ENCODE assay signal across 8 mouse cellular contexts in genomic region chr14:121376566-121376965, GRCm38 (mm10). TPM values are rescaled to one million over a fixed set of nuclear protein-coding genes. Genes with fewer than 3 reads are reported as not detected.
A peak's percentile ranks its signal among the peaks of the same experiment; 100 is the strongest.
DNase-seq lines count a peak whose midpoint lies in the region; ATAC-seq and TF ChIP-seq lines count a peak whose summit lies in the region.
"Had no signal": no experiment of that assay in that cellular context is flagged by ENCODE, and none has a peak within 500 bp of the region (broad histone marks: within the 10 kb centered on the region; RNA-seq: fewer than 3 reads in every experiment).

No protein-coding gene starts in this region.

- 76% methylated on average over 6 of the region's 6 CpGs for WGBS in forebrain, embryonic 16.5 days
- WGBS in forebrain, postnatal 0 days, result 79% methylated on average over 6 of the region's 6 CpGs
- WGBS in liver, embryonic 11.5 days, result 45% methylated on average over 6 of the region's 6 CpGs
- WGBS in intestine, embryonic 14.5 days, result 53% methylated on average over 6 of the region's 6 CpGs
- 54% methylated on average over 6 of the region's 6 CpGs for WGBS in stomach, embryonic 14.5 days

- 0 out of 2 replicates have a peak overlapping the region, but pooled peaks have one; percentile 15 for H3K9ac ChIP-seq in forebrain, embryonic 16.5 days (replicated peaks; ENCODE audit: low read depth, low read length)
- no peak overlapping the region for H3K9ac ChIP-seq in forebrain, postnatal 0 days
- no peak overlapping the region; the same call in 1 of the 2 replicates for H3K9ac ChIP-seq in liver, embryonic 11.5 days (ENCODE audit: low read depth, low read length)
- H3K9ac ChIP-seq in intestine, embryonic 14.5 days (ENCODE audit: low read length), result no peak overlapping the region
- H3K9ac ChIP-seq in stomach, embryonic 14.5 days (replicated peaks; ENCODE audit: low read depth, low read length), result no peak overlapping the region

- no peak overlapping the region for H3K4me2 ChIP-seq in forebrain, embryonic 16.5 days (ENCODE audit: low read length)
- H3K4me2 ChIP-seq in forebrain, postnatal 0 days (ENCODE audit: low read depth), result no peak overlapping the region
- peak overlapping the region; percentile 71 for H3K4me2 ChIP-seq in liver, embryonic 11.5 days
- H3K4me2 ChIP-seq in intestine, embryonic 14.5 days (ENCODE audit: low read length), result peak overlapping the region; percentile 62; the same call in 1 of the 2 replicates
- H3K4me2 ChIP-seq in stomach, embryonic 14.5 days (replicated peaks; ENCODE audit: low read depth, low read length), result peak overlapping the region; percentile 12; the same call in 1 of the 2 replicates

- no peak overlapping the region for H3K27ac ChIP-seq in forebrain, embryonic 16.5 days (ENCODE audit: low read length)
- H3K27ac ChIP-seq in forebrain, postnatal 0 days (ENCODE audit: low read depth, low read length), result no peak overlapping the region
- no peak overlapping the region for H3K27ac ChIP-seq in liver, embryonic 11.5 days (ENCODE audit: low read depth, low read length)
- H3K27ac ChIP-seq in intestine, embryonic 14.5 days (ENCODE audit: low read depth), result no peak overlapping the region
- 0 out of 2 replicates have a peak overlapping the region, but pooled peaks have one; percentile 15 for H3K27ac ChIP-seq in stomach, embryonic 14.5 days (ENCODE audit: low read length)

- no peak for DNase-seq in forebrain, postnatal 0 days
- DNase-seq in liver, embryonic 11.5 days (ENCODE audit: low spot score), result no peak
- DNase-seq in liver, result no peak
- DNase-seq in intestine, embryonic 14.5 days (ENCODE audit: low spot score), result no peak
- DNase-seq in frontal cortex, postnatal 14 days (ENCODE audit: low spot score in 2 of 2), result no peak
- DNase-seq: kidney, postnatal 10 days had no signal

- peaks cover 20% of the 10 kb centered on the region for H3K4me1 ChIP-seq in forebrain, embryonic 16.5 days (replicated peaks; ENCODE audit: control insufficient read depth, insufficient read depth, low read length)
- H3K4me1 ChIP-seq in forebrain, postnatal 0 days (ENCODE audit: insufficient read depth), result 0 out of 2 replicates have a peak, but pooled peaks cover 12% of the 10 kb centered on the region
- peaks cover 54% of the 10 kb centered on the region for H3K4me1 ChIP-seq in liver, embryonic 11.5 days (replicated peaks; ENCODE audit: control insufficient read depth, insufficient read depth, low read length)
- H3K4me1 ChIP-seq in intestine, embryonic 14.5 days (replicated peaks; ENCODE audit: control insufficient read depth, insufficient read depth, low read length), result peaks cover 36% of the 10 kb centered on the region
- H3K4me1 ChIP-seq in stomach, embryonic 14.5 days (ENCODE audit: control insufficient read depth, insufficient read depth, low read length), result peaks cover 41% of the 10 kb centered on the region

- no peaks in the 10 kb centered on the region for H3K27me3 ChIP-seq in forebrain, embryonic 16.5 days (replicated peaks; ENCODE audit: control insufficient read depth, insufficient read depth, low read length)
- H3K27me3 ChIP-seq in forebrain, postnatal 0 days (ENCODE audit: insufficient read depth, low read length), result no peaks in the 10 kb centered on the region
- H3K27me3 ChIP-seq in liver, embryonic 11.5 days (replicated peaks; ENCODE audit: control insufficient read depth, insufficient read depth, low read length), result no peaks in the 10 kb centered on the region
- no peaks in the 10 kb centered on the region for H3K27me3 ChIP-seq in intestine, embryonic 14.5 days (replicated peaks; ENCODE audit: control insufficient read depth, insufficient read depth, low read length)
- no peaks in the 10 kb centered on the region for H3K27me3 ChIP-seq in stomach, embryonic 14.5 days (ENCODE audit: control insufficient read depth, insufficient read depth, low read length)

- H3K9me3 ChIP-seq in forebrain, embryonic 16.5 days (ENCODE audit: control insufficient read depth, low read length), result no peaks in the 10 kb centered on the region
- H3K9me3 ChIP-seq in forebrain, postnatal 0 days (ENCODE audit: low read length), result no peaks in the 10 kb centered on the region
- no peaks in the 10 kb centered on the region for H3K9me3 ChIP-seq in liver, embryonic 11.5 days (ENCODE audit: control insufficient read depth, low read length)
- H3K9me3 ChIP-seq in intestine, embryonic 14.5 days (ENCODE audit: control insufficient read depth, low read length), result no peaks in the 10 kb centered on the region
- no peaks in the 10 kb centered on the region for H3K9me3 ChIP-seq in stomach, embryonic 14.5 days (ENCODE audit: control insufficient read depth, low read depth, low read length)

- H3K4me3 ChIP-seq in forebrain, embryonic 16.5 days (replicated peaks; ENCODE audit: low read length), result no peak overlapping the region
- no peak overlapping the region for H3K4me3 ChIP-seq in forebrain, postnatal 0 days (ENCODE audit: low read depth, low read length)
- 0 out of 2 replicates have a peak overlapping the region, but pooled peaks have one; percentile 11 for H3K4me3 ChIP-seq in liver, embryonic 11.5 days (ENCODE audit: low read depth, low read length)
- no peak overlapping the region for H3K4me3 ChIP-seq in intestine, embryonic 14.5 days (ENCODE audit: low read depth, low read length)
- no peak overlapping the region for H3K4me3 ChIP-seq in stomach, embryonic 14.5 days (ENCODE audit: low read depth, low read length)

- TF ChIP-seq CTCF in forebrain, postnatal 0 days (IDR thresholded peaks at IDR 0.05; ENCODE audit: low read depth), result no peak

- ATAC-seq in forebrain, embryonic 16.5 days, result no peak
- ATAC-seq in forebrain, postnatal 0 days, result no peak
- ATAC-seq in liver, embryonic 11.5 days (replicated peaks; ENCODE audit: low FRiP score), result no peak
- ATAC-seq in intestine, embryonic 14.5 days (replicated peaks; ENCODE audit: low FRiP score, low TSS enrichment, low read depth), result no peak
- no peak for ATAC-seq in stomach, embryonic 14.5 days (ENCODE audit: insufficient number of reproducible peaks, insufficient read depth, low FRiP score, low read depth)

- H3K36me3 ChIP-seq in forebrain, embryonic 16.5 days (ENCODE audit: control insufficient read depth, insufficient read depth), result no peaks in the 10 kb centered on the region
- H3K36me3 ChIP-seq in forebrain, postnatal 0 days (ENCODE audit: insufficient read depth), result no peaks in the 10 kb centered on the region
- peaks cover 8% of the 10 kb centered on the region for H3K36me3 ChIP-seq in liver, embryonic 11.5 days (ENCODE audit: control insufficient read depth, insufficient read depth, low read length)
- 0 out of 2 replicates have a peak, but pooled peaks cover 6% of the 10 kb centered on the region for H3K36me3 ChIP-seq in intestine, embryonic 14.5 days (ENCODE audit: control insufficient read depth, insufficient read depth, low read length)
- H3K36me3 ChIP-seq in stomach, embryonic 14.5 days (ENCODE audit: control insufficient read depth, insufficient read depth, low read length), result no peaks in the 10 kb centered on the region; the same call in 1 of the 2 replicates

RNA-seq across cellular contexts. Expression of gene Stk24, which starts 3.2 kb away (rescaled TPM):
- polyA plus RNA-seq in forebrain, embryonic 16.5 days (2015; fragmentation: Nextera tagmentation; extraction: Ambion mirVana), result 20.5 and 23.4 TPM in 2 replicates
- total RNA-seq in forebrain, postnatal 0 days (2014; rRNA removed), result 27.5 and 34.0 TPM in 2 replicates
- polyA plus RNA-seq in forebrain, postnatal 0 days (2015; fragmentation: Nextera tagmentation; extraction: Ambion mirVana), result 13.2 and 15.3 TPM in 2 replicates
- 51.3 and 58.2 TPM in 2 replicates for polyA plus RNA-seq in liver, embryonic 11.5 days (2014; fragmentation: Nextera tagmentation; extraction: Ambion mirVana)
- 49.3 and 51.6 TPM in 2 replicates for polyA plus RNA-seq in intestine, embryonic 14.5 days (2014; fragmentation: Nextera tagmentation; extraction: Ambion mirVana)
- 46.3 and 48.5 TPM in 2 replicates for polyA plus RNA-seq in stomach, embryonic 14.5 days (2014; fragmentation: Nextera tagmentation; extraction: Ambion mirVana)

Comparison
In these comparisons a context has a peak if more than half of its experiments do, and no peak if none do; other contexts are left out.
1. H3K4me2 ChIP-seq: peak in liver, embryonic 11.5 days (single experiment), intestine, embryonic 14.5 days (single experiment) and stomach, embryonic 14.5 days (single experiment); none in forebrain, embryonic 16.5 days (single experiment) and forebrain, postnatal 0 days (single experiment).